Mouse (Mus musculus): ENCODE data around the gene Scn3b. TPM values are rescaled to one million over a fixed set of nuclear protein-coding genes. Genes with fewer than 3 reads are reported as not detected.

The Scn3b gene
- polyA plus RNA-seq, 1 experiment from 2014 or later, result 13.7 TPM

Other genes starting within 250 kb of the Scn3b start
- 0.26 TPM in 1 of 2 replicates, not detected in the other for gene Olfr981, start 247.8 kb upstream of the Scn3b start, polyA plus RNA-seq (2015; fragmentation: Nextera tagmentation; extraction: Ambion mirVana)
- gene Olfr982, start 195.4 kb upstream of the Scn3b start, polyA plus RNA-seq (2015; fragmentation: Nextera tagmentation; extraction: Ambion mirVana), result not detected in 2 replicates
- gene Olfr983, start 175.6 kb upstream of the Scn3b start, polyA plus RNA-seq (2015; fragmentation: Nextera tagmentation; extraction: Ambion mirVana), result not detected in 2 replicates
- not detected in 2 replicates for gene Olfr984, start 155.0 kb upstream of the Scn3b start, polyA plus RNA-seq (2015; fragmentation: Nextera tagmentation; extraction: Ambion mirVana)
- gene Olfr985, start 139.0 kb upstream of the Scn3b start, polyA plus RNA-seq (2015; fragmentation: Nextera tagmentation; extraction: Ambion mirVana), result not detected in 2 replicates
- gene Tmem225, start 121.1 kb upstream of the Scn3b start, polyA plus RNA-seq (2015; fragmentation: Nextera tagmentation; extraction: Ambion mirVana), result not detected in 2 replicates
- 0.05 TPM in 1 of 2 replicates, not detected in the other for gene Olfr986, start 88.3 kb upstream of the Scn3b start, polyA plus RNA-seq (2015; fragmentation: Nextera tagmentation; extraction: Ambion mirVana)
- 5.8 and 6.5 TPM in 2 replicates for gene Zfp202, start 76.9 kb upstream of the Scn3b start, polyA plus RNA-seq (2015; fragmentation: Nextera tagmentation; extraction: Ambion mirVana)

Data from embryonic facial prominence, embryonic 15.5 days (tissue).